Mouse (Mus musculus) heart, embryonic 10.5 days (tissue): Measurements from ENCODE around the gene Tmem135. TPM values are rescaled to one million over a fixed set of nuclear protein-coding genes. Genes with fewer than 3 reads are reported as not detected.
"Not testable (repeated sequence)": the region's sequence is repeated elsewhere in the genome, so short reads cannot be mapped to it uniquely, and the experiment has no call there.

Source experiments
- DNase-seq: peaks from one replicate; pipeline ENCODE4 v3.0.0-alpha.2; 2017; ENCODE audit warnings: low spot score
- H3K27ac ChIP-seq: fragments of 300-500 bp; sonication (generic); 2 replicates; pipeline ENCODE4 v1.5.1; 2016; ENCODE audit warnings: mild to moderate bottlenecking
- H3K27me3 ChIP-seq: fragments of 300-500 bp; sonication (generic); 2 replicates; pipeline ENCODE4 v1.6.1; 2016; ENCODE audit warnings: mild to moderate bottlenecking; ENCODE audit not compliant: poor library complexity, insufficient read depth, severe bottlenecking
- H3K36me3 ChIP-seq: fragments of 300-500 bp; sonication (generic); 2 replicates; pipeline ENCODE4 v1.6.1; 2016; ENCODE audit warnings: mild to moderate bottlenecking, moderate library complexity
- H3K4me1 ChIP-seq: fragments of 300-500 bp; sonication (generic); 2 replicates; pipeline ENCODE4 v1.6.1; 2016; ENCODE audit warnings: mild to moderate bottlenecking
- H3K4me3 ChIP-seq: fragments of 300-500 bp; sonication (generic); 2 replicates; pipeline ENCODE4 v1.5.1; 2016; ENCODE audit warnings: mild to moderate bottlenecking, moderate library complexity
- H3K9me3 ChIP-seq: fragments of 300-500 bp; sonication (generic); 2 replicates; pipeline ENCODE4 v1.6.1; 2016; ENCODE audit warnings: mild to moderate bottlenecking, moderate library complexity
- WGBS: fragments of 180-500 bp; shearing (Covaris S2); methylation state at CpG from one replicate; pipeline ENCODE4 v1.1.7; 2016; 5-methylcytosine and 5-hydroxymethylcytosine counted together
- polyA plus RNA-seq: library from polyadenylated mRNA; unstranded; fragments of >200 nt; fragmentation: Nextera tagmentation; extraction: Ambion mirVana; gene quantifications from 2 replicates; pipeline ENCODE4 v1.2.1, GENCODE M21; 2016

Tmem135 gene
- polyA plus RNA-seq, 1 experiment from 2014 or later: 29.2 TPM

DNA sequence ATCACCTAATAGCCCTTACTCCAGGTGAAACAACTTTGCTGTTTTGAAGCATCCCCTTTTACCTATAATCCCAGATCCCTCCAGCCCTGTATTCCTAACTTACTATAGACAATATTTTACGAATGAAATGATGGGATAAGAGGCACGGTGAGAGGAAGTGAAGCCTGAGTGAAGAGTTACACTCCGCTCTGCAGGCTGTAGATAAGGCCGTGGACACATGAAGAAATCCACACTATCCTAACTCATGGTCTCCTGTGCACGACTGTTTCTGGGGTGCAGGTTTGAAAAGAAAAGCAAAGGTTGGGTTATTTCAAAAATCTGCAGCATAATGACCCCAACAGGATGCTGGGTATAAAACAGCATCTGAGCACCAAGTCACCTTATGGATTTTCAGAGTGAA lies 77.8 kb downstream of the Tmem135 start:
- 35% methylated on average over 5 of the region's 5 CpGs for WGBS
- Histone ChIP-seq H3K9me3 (no peaks in the 10 kb centered on the region), H3K4me1 (peaks cover 19% of the 10 kb centered on the region), H3K36me3 (0 out of 2 replicates have a peak, but pooled peaks cover 2% of the 10 kb centered on the region), H3K27me3 (no peaks in the 10 kb centered on the region), H3K27ac (no peak overlapping the region), H3K4me3 (no peak overlapping the region)
- no peak for DNase-seq

DNA sequence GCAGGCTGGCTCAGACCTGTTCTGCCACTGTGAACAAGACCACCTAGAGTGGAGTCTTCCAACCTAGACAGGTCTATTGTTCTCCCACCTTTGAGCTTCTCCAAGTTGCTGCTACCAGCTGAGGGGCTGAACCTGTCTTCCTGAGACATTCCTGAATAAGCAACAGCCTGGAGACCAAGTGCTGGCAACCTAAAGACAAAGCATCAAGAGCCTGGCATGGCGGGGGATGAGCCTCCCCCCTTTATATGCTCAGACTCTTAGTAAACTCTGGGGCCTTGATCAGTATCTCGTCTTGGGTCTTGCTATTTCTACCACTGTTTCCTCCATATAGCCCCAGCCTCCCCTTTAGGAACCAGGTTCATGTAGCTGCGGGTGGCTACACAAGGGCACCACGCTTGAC lies 81.3 kb downstream of the Tmem135 start:
- H3K27me3 ChIP-seq, DNase-seq, H3K36me3 ChIP-seq, H3K27ac ChIP-seq, H3K9me3 ChIP-seq, H3K4me3 ChIP-seq: not testable (repeated sequence)
- 82% methylated on average over 4 of the region's 4 CpGs for WGBS
- peaks cover 17% of the 10 kb centered on the region for H3K4me1 ChIP-seq

DNA sequence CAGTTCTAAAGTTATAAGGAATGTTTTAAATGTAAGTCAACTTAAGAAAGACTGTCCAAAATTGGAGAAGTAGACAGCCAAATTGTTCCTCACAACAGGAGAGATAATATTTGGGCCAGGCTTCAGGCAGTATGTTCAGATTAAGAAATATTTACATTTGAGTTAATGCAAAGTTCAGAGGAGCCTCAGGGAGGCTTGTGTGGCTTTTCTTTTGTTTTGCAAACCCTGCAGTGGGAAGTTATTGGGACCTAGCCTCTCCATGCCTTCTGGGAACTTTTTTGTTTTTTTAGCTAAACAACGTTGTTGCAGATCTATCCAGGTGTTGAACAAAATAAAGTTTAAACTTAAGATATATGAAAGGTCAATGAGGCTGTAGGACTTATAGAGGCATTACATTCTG lies 84.7 kb downstream of the Tmem135 start:
- no peak overlapping the region for H3K4me3 ChIP-seq
- no peak for DNase-seq
- H3K27me3 ChIP-seq: no peaks in the 10 kb centered on the region
- H3K4me1 ChIP-seq: peaks cover 6% of the 10 kb centered on the region; the same call in 1 of the 2 replicates
- no peaks in the 10 kb centered on the region for H3K36me3 ChIP-seq
- WGBS: 81% methylated on average over 1 of the region's 1 CpGs
- H3K9me3 ChIP-seq: no peaks in the 10 kb centered on the region
- no peak overlapping the region for H3K27ac ChIP-seq

DNA sequence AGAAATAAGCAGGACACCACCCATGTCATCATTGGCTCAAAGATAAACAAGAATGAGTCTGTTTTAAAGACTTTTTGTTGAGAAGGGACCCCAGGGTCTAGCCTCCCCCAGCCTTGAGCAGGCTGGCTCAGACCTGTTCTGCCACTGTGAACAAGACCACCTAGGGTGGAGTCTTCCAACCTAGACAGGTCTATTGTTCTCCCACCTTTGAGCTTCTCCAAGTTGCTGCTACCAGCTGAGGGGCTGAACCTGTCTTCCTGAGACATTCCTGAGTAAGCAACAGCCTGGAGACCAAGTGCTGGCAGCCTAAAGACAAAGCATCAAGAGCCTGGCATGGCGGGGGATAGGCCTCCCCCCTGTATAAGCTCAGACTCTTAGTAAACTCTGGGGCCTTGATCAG lies 86.9 kb downstream of the Tmem135 start:
- not testable (repeated sequence) for H3K4me3 ChIP-seq, H3K27ac ChIP-seq, H3K9me3 ChIP-seq, H3K4me1 ChIP-seq, H3K27me3 ChIP-seq, H3K36me3 ChIP-seq, DNase-seq
- 82% methylated on average over 1 of the region's 1 CpGs for WGBS

DNA sequence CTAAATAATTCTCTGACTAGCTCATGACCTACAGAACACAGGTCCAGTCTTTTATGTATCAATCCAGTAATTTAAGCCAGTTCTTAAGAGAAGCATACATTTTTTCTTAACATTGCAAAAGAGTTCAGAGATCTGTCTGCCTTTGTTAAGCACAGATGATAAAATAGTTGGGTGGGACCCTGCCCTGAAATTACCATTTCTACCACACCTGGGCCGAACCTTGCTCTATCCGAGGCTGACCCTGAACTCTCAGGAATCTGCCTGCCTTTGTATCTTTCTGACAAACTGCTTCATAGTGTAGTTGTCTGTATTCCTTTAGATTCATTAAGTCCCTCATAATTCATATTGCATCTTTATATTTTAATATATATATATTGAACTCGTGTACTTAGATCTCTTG lies 87.9 kb downstream of the Tmem135 start:
- H3K27me3 ChIP-seq: no peaks in the 10 kb centered on the region
- no peak overlapping the region for H3K27ac ChIP-seq
- no peak overlapping the region for H3K4me3 ChIP-seq
- 88% methylated on average over 3 of the region's 3 CpGs for WGBS
- H3K36me3 ChIP-seq: peaks cover 13% of the 10 kb centered on the region
- peaks cover 3% of the 10 kb centered on the region; the same call in 1 of the 2 replicates for H3K9me3 ChIP-seq
- DNase-seq: no peak
- H3K4me1 ChIP-seq: peaks cover 6% of the 10 kb centered on the region; the same call in 1 of the 2 replicates

DNA sequence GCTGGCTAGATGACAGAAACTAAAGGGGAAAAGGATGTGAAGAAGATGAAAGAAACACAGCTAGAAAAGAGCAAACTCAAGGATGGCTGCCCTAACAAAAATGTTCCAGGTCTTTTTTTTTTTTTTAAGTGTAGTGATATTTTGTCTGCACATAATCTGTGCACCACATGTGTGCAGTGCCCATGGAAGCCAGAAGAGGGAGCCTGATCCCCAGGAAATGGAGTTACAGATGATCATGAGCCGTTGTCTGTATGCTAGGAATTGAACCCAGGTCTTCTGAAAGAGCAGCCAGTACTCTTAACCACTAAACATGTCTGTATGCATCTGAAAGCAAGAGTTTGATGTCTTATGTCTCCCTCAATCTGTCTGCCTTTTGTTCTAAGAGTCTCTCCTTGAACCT lies 92.5 kb downstream of the Tmem135 start:
- peaks cover 10% of the 10 kb centered on the region; the same call in 1 of the 2 replicates for H3K4me1 ChIP-seq
- no peaks in the 10 kb centered on the region for H3K27me3 ChIP-seq
- peaks cover 14% of the 10 kb centered on the region for H3K36me3 ChIP-seq
- no peak for DNase-seq
- peaks cover 3% of the 10 kb centered on the region; the same call in 1 of the 2 replicates for H3K9me3 ChIP-seq
- no peak overlapping the region for H3K27ac ChIP-seq
- 94% methylated on average over 1 of the region's 1 CpGs for WGBS
- no peak overlapping the region for H3K4me3 ChIP-seq

DNA sequence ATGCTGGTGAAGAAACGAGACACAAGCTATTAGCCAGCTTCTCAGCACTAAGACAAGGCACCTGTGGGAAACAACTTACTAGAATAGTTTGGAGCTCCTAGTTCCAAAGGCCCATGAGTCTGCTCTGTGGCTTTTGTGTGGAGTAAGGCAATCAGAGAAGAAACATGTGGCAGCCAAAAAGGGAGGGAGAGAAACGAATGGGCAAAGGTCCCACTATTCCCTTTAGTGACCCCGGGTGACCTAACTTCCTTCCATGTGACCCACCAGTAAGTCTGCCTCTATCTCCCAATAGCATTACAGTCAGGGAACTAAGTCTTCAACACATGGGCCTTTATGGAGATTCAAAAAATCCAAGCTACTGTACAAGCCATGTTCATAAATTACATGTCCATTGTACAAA lies 95.1 kb downstream of the Tmem135 start:
- H3K27ac ChIP-seq: no peak overlapping the region
- H3K36me3 ChIP-seq: peaks cover 14% of the 10 kb centered on the region
- H3K4me3 ChIP-seq: no peak overlapping the region
- WGBS: 57% methylated on average over 3 of the region's 3 CpGs
- H3K27me3 ChIP-seq: no peaks in the 10 kb centered on the region
- H3K9me3 ChIP-seq: peaks cover 3% of the 10 kb centered on the region; the same call in 1 of the 2 replicates
- DNase-seq: no peak
- H3K4me1 ChIP-seq: peaks cover 3% of the 10 kb centered on the region; the same call in 1 of the 2 replicates

DNA sequence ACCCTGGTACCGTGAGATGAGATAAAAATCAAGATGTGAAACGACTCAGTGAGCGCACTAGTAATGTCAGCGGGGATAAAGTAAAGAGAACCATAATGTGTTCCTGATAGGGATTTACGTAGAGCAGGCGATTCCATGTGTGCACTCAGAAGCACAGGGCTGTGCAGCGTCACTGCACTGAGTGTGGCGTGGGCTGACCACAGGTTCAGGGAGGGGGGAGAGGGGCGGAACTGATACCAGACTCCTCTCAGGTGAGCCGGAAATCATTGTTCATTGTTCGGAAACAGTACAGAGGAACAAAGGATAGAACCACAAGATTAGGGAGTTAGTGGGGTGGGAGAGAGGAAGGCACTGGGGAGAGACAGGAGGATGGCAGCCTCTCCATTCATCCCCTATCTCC lies 95.8 kb downstream of the Tmem135 start:
- WGBS: 72% methylated on average over 11 of the region's 11 CpGs
- no peak overlapping the region for H3K27ac ChIP-seq

DNA sequence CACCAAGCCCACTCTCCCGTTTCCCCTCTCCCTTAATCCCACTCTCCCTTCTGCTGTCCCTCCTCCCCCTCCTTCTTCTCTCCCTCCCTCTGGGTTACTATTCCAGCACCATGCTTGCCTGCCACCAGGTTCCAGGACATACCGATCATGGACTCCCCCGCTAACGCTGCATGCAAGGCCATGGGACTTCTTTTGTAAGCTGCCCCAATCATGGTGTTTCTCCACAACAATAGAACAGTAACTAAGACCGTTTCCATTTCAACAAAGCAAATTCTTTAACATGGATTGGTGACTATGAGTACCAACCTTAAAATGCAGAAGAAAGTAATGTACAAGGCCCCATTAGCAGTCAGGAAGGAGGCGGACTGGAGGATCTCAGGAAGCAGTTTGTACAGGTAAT lies 97.2 kb downstream of the Tmem135 start:
- 84% methylated on average over 6 of the region's 6 CpGs for WGBS
- Histone ChIP-seq H3K9me3 (peaks cover 2% of the 10 kb centered on the region; the same call in 1 of the 2 replicates), H3K4me1 (peaks cover 3% of the 10 kb centered on the region; the same call in 1 of the 2 replicates), H3K27ac (no peak overlapping the region), H3K36me3 (peaks cover 10% of the 10 kb centered on the region), H3K4me3 (no peak overlapping the region), H3K27me3 (no peaks in the 10 kb centered on the region)
- DNase-seq: no peak

More for the DNA sequence above, 95.8 kb downstream of the Tmem135 start:
- H3K36me3 ChIP-seq: peaks cover 16% of the 10 kb centered on the region
- no peak overlapping the region for H3K4me3 ChIP-seq
- peaks cover 3% of the 10 kb centered on the region; the same call in 1 of the 2 replicates for H3K9me3 ChIP-seq
- H3K4me1 ChIP-seq: peaks cover 3% of the 10 kb centered on the region; the same call in 1 of the 2 replicates
- no peaks in the 10 kb centered on the region for H3K27me3 ChIP-seq
- no peak for DNase-seq

DNA sequence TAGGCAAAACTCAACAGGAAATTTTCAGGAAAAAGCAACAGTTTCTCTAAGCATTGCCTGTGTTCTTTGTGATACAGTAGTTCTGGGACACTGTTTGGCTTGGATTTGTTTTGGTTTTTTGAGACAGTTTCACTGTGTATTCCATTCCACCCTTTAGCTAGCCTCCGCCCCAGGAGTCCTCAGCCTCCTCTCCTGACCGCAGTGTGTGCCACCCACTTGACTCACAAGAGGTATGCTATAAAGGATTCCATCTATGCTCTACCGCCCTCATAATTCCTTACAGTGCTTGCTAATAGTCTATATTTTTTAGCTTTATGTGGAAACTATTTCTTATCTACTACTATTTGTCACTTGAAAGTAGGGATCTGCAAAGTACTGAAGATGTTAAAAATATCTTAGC lies 99.1 kb downstream of the Tmem135 start:
- H3K4me1 ChIP-seq: peaks cover 3% of the 10 kb centered on the region; the same call in 1 of the 2 replicates
- H3K27me3 ChIP-seq: no peaks in the 10 kb centered on the region
- H3K4me3 ChIP-seq: no peak overlapping the region
- H3K9me3 ChIP-seq: no peaks in the 10 kb centered on the region
- no peak for DNase-seq
- peaks cover 14% of the 10 kb centered on the region for H3K36me3 ChIP-seq
- no peak overlapping the region for H3K27ac ChIP-seq
- WGBS: 80% methylated on average over 3 of the region's 3 CpGs

DNA sequence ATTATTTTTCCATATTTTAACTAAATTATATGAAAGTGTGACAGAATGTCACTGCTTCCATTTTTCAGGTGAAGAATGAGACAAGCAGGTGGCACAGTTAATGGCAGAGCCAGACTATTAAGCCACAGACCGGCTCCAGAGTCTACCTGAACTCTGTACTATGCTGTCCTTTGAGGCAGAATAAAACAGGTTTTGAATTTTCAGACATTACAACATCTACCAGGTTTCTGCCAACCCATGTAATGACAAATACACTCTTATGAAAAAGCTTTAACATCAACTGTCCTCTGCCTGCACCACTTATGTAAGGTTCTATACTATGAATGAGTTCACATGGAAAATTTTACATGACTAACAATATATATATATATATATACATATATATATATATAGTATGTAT lies 100.3 kb downstream of the Tmem135 start:
- no peak for DNase-seq

DNA sequence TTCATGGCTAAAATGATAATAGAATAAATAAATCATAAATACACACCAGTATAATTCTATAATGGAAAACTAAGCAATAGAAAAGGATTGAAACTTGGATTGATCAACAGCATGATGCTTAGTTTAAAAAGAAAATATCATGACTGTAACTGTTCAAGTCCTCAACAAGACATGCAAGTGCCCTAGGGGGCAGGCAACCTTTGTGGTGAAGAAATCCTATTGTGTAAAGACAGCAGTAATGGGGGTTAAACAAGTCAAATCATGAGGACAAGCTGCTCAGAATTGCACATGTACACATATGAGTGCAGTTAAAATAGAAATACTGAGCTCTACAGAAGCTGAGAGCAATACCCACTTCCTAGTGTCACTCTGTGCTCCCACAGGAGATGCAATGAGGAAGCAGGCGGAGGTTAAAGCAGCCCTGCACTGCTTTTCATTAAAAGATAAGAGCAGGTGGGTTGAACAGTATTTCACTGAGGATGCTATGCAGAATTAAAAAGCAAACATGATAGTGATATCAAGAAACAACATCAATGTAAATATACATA lies 105.0 kb downstream of the Tmem135 start:
- no peaks in the 10 kb centered on the region for H3K9me3 ChIP-seq
- no peak overlapping the region for H3K4me3 ChIP-seq
- 0 out of 2 replicates have a peak, but pooled peaks cover 4% of the 10 kb centered on the region for H3K4me1 ChIP-seq
- DNase-seq: no peak
- 80% methylated on average over 1 of the region's 1 CpGs for WGBS
- H3K27ac ChIP-seq: no peak overlapping the region
- H3K36me3 ChIP-seq: peaks cover 17% of the 10 kb centered on the region
- H3K27me3 ChIP-seq: no peaks in the 10 kb centered on the region

More for the DNA sequence above, 100.3 kb downstream of the Tmem135 start:
- H3K4me3 ChIP-seq: no peak overlapping the region
- no peaks in the 10 kb centered on the region for H3K27me3 ChIP-seq
- 94% methylated on average over 1 of the region's 1 CpGs for WGBS
- H3K4me1 ChIP-seq: peaks cover 3% of the 10 kb centered on the region; the same call in 1 of the 2 replicates
- peaks cover 15% of the 10 kb centered on the region for H3K36me3 ChIP-seq
- no peak overlapping the region for H3K27ac ChIP-seq
- H3K9me3 ChIP-seq: no peaks in the 10 kb centered on the region

DNA sequence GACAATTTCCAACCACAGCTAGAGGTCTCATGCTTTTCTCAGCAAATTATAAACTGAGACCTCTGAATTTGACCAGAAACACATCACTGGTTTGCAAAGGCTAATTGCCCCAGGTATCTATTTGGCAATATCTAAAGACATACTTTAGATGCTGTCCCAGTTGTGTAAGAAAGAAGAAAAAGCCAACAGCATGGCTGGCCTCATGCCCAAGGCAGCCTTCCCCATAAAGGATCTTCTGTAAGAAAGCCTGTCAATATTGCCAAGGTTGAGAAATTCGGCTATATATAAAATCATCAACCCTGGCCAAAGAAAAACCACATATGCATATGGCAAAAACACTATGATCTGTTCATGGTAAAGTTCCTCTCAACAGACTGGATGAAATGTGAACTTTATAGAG lies 107.1 kb downstream of the Tmem135 start:
- DNase-seq: no peak
- 77% methylated on average over 1 of the region's 1 CpGs for WGBS
- 0 out of 2 replicates have a peak, but pooled peaks cover 4% of the 10 kb centered on the region for H3K4me1 ChIP-seq
- no peaks in the 10 kb centered on the region for H3K9me3 ChIP-seq
- H3K27me3 ChIP-seq: no peaks in the 10 kb centered on the region
- H3K27ac ChIP-seq: no peak overlapping the region
- no peak overlapping the region for H3K4me3 ChIP-seq
- H3K36me3 ChIP-seq: peaks cover 13% of the 10 kb centered on the region

DNA sequence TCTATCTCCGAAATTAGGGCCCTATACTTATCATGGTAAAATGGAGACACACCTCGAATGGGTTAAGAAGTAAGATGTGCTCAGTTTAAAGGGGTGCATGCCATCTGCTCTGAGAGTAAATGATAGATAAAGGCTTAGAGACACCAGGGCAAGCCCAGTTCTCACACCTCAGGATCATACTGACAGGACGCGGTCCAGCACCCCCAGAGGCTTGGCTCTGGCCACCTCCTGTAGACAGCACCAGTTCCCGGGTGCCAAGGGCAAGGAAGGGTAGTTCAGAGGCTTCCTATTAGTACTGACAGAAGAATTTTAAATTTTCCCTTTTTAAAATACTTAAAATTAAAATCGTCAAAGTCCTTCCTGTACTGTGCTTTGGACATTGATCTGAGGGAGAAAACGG lies 121.4 kb downstream of the Tmem135 start:
- Histone ChIP-seq H3K36me3 (peaks cover 7% of the 10 kb centered on the region), H3K4me3 (no peak overlapping the region), H3K27me3 (no peaks in the 10 kb centered on the region), H3K27ac (no peak overlapping the region), H3K4me1 (no peaks in the 10 kb centered on the region; the same call in 1 of the 2 replicates), H3K9me3 (no peaks in the 10 kb centered on the region)
- no peak for DNase-seq
- 86% methylated on average over 7 of the region's 7 CpGs for WGBS
